Mouse (Mus musculus): ENCODE data around the gene Gm16867. TPM values are rescaled to one million over a fixed set of nuclear protein-coding genes. Genes with fewer than 3 reads are reported as not detected.
"Not testable (repeated sequence)": the region's sequence is repeated elsewhere in the genome, so short reads cannot be mapped to it uniquely, and the experiment has no call there.

The Gm16867 gene
- polyA plus RNA-seq, 1 experiment from 2014 or later = not detected

GRCm38 (mm10) chr14:69440955-69441354, 62.2 kb downstream of the Gm16867 start:
- no CpG with 5 or more reads among the region's 7 CpGs for WGBS
- not testable (repeated sequence) for H3K36me3 ChIP-seq (ENCODE audit: control insufficient read depth, insufficient read depth, low read length); H3K4me1 ChIP-seq (ENCODE audit: control insufficient read depth, insufficient read depth, low read length); H3K27me3 ChIP-seq (ENCODE audit: control insufficient read depth, insufficient read depth, low read length); H3K4me2 ChIP-seq (ENCODE audit: low read depth, low read length); H3K9ac ChIP-seq (ENCODE audit: low read length); ATAC-seq (ENCODE audit: insufficient read depth, low FRiP score); H3K27ac ChIP-seq (ENCODE audit: low read length); H3K9me3 ChIP-seq (replicated peaks; ENCODE audit: control insufficient read depth, low read length); H3K4me3 ChIP-seq (replicated peaks; ENCODE audit: low read length)

GRCm38 (mm10) chr14:69438678-69439214, 64.4 kb downstream of the Gm16867 start:
- no CpG with 5 or more reads among the region's 7 CpGs for WGBS
- H3K27ac ChIP-seq (ENCODE audit: low read length); H3K36me3 ChIP-seq (ENCODE audit: control insufficient read depth, insufficient read depth, low read length); H3K9me3 ChIP-seq (replicated peaks; ENCODE audit: control insufficient read depth, low read length); H3K4me1 ChIP-seq (ENCODE audit: control insufficient read depth, insufficient read depth, low read length); H3K4me3 ChIP-seq (replicated peaks; ENCODE audit: low read length); ATAC-seq (ENCODE audit: insufficient read depth, low FRiP score); H3K9ac ChIP-seq (ENCODE audit: low read length); H3K27me3 ChIP-seq (ENCODE audit: control insufficient read depth, insufficient read depth, low read length); H3K4me2 ChIP-seq (ENCODE audit: low read depth, low read length): not testable (repeated sequence)

- not testable (repeated sequence) for H3K9me3 ChIP-seq (replicated peaks; ENCODE audit: control insufficient read depth, low read length); H3K36me3 ChIP-seq (ENCODE audit: control insufficient read depth, insufficient read depth, low read length); H3K4me1 ChIP-seq (ENCODE audit: control insufficient read depth, insufficient read depth, low read length); H3K27me3 ChIP-seq (ENCODE audit: control insufficient read depth, insufficient read depth, low read length); H3K27ac ChIP-seq (ENCODE audit: low read length); H3K4me2 ChIP-seq (ENCODE audit: low read depth, low read length); H3K9ac ChIP-seq (ENCODE audit: low read length); H3K4me3 ChIP-seq (replicated peaks; ENCODE audit: low read length)
- WGBS = no CpG with 5 or more reads among the region's 7 CpGs
- peak; percentile 56 for ATAC-seq (ENCODE audit: insufficient read depth, low FRiP score)
These were observed 82.2 kb downstream of the Gm16867 start for GRCm38 (mm10) chr14:69421003-69421402.

GRCm38 (mm10) chr14:69417545-69417944, 85.6 kb downstream of the Gm16867 start:
- not testable (repeated sequence) for H3K27ac ChIP-seq (ENCODE audit: low read length); H3K4me1 ChIP-seq (ENCODE audit: control insufficient read depth, insufficient read depth, low read length); ATAC-seq (ENCODE audit: insufficient read depth, low FRiP score); H3K27me3 ChIP-seq (ENCODE audit: control insufficient read depth, insufficient read depth, low read length); H3K4me2 ChIP-seq (ENCODE audit: low read depth, low read length); H3K9me3 ChIP-seq (replicated peaks; ENCODE audit: control insufficient read depth, low read length); H3K9ac ChIP-seq (ENCODE audit: low read length); H3K36me3 ChIP-seq (ENCODE audit: control insufficient read depth, insufficient read depth, low read length); H3K4me3 ChIP-seq (replicated peaks; ENCODE audit: low read length)
- WGBS = no CpG with 5 or more reads among the region's 7 CpGs

Other genes with a start within 250 kb of the Gm16867 start
- gene Synb, start 209.1 kb downstream of the Gm16867 start, polyA plus RNA-seq (2015; fragmentation: Nextera tagmentation; extraction: Ambion mirVana) = 0.07 TPM in 1 of 2 replicates, not detected in the other
- gene Gm27179, start 9.2 kb upstream of the Gm16867 start, polyA plus RNA-seq (2015; fragmentation: Nextera tagmentation; extraction: Ambion mirVana) = 0.05 TPM in 1 of 2 replicates, not detected in the other
- gene Entpd4b, start 52.1 kb upstream of the Gm16867 start, polyA plus RNA-seq (2015; fragmentation: Nextera tagmentation; extraction: Ambion mirVana) = 17.0 and 17.8 TPM in 2 replicates